Mouse (Mus musculus): ENCODE measurements at regions not wholly inside any gene's neighbourhood (a gene's known extent, or its start where the extent isn't known, plus 50 kb on each side); places are given as distances from the start of the nearest gene placed in this dataset.

GRCm38 (mm10) chr9:46443191-46444095, 123.7 kb upstream of the 4931429L15Rik start:
- TF ChIP-seq EP300 (IDR thresholded peaks at IDR 0.05; ENCODE audit: insufficient read depth, low read depth, low read length) = no peak
- no peak for TF ChIP-seq POLR2A (IDR thresholded peaks at IDR 0.05; ENCODE audit: insufficient read depth, low read depth, low read length)
- TF ChIP-seq CTCF (IDR thresholded peaks at IDR 0.05) = no peak
